Mouse (Mus musculus) spleen, postnatal 10 days (tissue): ENCODE measurements around the gene Trcg1.
"Not testable (repeated sequence)": the region's sequence is repeated elsewhere in the genome, so short reads cannot be mapped to it uniquely, and the experiment has no call there.

Experiments
- DNase-seq, 2 experiments: peaks; one replicate each; pipeline ENCODE4 v3.0.0; 2021 to 2022; ENCODE audit warnings: low spot score in 2 of 2

Trcg1 gene

GRCm38 (mm10) chr9:57236256-57236655 is at the start of gene Trcg1:
TSS of gene Trcg1 (plus strand) at chr9:57236556.
- DNase-seq, result no peak

GRCm38 (mm10) chr9:57196708-57197107 is 39.6 kb upstream of the Trcg1 start:
- DNase-seq, result no peak

DNA sequence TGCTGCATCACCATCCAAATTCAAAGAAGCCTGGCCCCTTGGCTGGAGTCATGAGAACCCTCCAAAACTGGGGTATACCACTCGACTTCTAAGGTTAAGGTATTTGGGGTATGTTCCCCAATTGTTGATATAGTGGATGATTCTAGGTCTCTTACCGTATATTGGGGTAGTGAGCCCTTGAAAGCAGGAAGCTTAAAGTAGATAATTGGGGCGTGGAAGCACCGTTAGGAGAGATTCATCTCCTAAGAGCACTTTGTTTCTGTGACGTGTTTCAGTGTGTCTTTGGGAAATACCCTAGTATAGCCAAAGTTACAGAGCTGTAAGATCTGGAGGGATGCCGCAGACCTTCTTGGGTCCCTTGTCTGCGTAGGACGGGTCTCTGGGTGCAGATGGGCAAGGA is 38.9 kb upstream of the Trcg1 start:
- no peak for DNase-seq

- DNase-seq, result no peak
Observed at GRCm38 (mm10) chr9:57202981-57203380, 33.4 kb upstream of the Trcg1 start.

DNA sequence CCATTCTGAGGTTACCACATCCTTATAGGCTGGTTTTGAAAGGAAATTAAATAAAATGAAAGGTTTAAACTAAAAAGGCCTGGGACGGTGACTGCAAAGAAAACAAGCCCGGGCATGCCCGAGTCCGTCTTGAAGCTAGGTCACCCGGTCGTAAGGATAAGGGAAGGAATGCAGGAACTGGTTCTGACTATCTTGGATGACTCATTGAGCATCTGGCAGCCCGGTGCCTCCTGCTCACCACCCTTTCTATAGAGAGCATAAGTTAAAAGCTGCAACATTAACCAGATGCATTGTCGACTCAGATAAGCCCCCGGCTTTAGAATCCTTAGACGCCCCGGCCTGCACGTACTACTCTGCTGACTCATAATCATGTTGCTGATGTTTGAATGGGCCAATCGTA is 32.8 kb upstream of the Trcg1 start:
- DNase-seq, result not testable (repeated sequence)

GRCm38 (mm10) chr9:57206896-57207295 is 29.5 kb upstream of the Trcg1 start:
- DNase-seq, result no peak

- DNase-seq, result peak in 1 of 2 experiments; percentile 64
Observed at GRCm38 (mm10) chr9:57209316-57209715, 27.0 kb upstream of the Trcg1 start.

DNA sequence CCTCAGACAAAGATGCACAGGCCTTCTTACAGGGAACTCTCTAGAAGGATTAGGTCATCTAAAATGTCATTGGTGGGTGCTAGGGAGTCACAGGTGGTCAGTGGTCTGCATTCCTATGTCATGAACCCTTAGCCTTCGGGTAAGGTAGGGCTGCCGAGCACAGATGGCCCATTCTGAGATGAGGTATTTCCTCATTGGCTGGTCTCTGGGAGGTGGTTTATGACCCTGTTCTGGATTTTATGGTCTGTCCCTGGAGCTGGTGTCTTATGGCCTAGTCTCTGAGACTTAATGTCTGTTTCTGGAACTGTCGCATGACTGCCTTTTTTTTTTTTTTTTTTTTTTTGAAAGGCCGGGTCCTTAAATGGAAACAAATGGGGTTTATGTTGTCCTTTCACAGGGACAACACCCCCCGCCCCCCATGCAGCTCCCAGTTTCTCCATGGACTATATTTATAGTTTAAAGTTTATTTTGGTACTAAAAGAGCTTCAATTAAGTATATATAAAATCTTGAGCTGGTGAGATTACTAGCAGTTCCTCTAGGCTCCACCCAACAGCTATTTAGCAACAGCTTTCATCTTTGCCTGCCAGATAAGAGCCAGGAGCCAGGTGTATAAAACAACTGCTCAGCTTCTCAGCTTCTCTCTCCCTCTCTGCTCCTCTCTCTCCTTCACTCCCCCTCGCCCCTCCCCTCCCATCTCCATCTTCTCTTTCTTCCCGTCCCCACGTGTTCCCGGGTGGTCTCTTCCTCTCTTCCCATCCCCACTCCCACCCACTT is 23.7 kb upstream of the Trcg1 start:
- no peak for DNase-seq

DNA sequence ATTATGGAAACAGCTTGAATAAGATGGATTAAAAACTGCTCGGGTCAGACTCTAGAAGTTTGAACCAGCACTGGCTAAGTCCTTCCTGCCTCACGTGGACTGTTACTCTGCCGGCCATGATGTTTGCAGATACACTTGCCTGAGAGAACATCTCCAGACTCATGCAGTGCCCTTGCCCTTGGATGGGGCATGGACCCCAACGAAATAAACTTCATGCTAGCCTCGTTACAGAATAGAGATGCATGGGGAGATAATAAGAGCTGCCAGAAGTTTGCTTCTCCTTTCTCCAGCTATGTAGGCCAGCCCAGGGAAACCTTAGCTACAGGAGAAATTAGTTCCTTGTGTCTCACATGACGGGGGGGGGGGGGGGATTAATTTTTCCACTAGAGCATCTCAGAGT is 21.9 kb upstream of the Trcg1 start:
- no peak for DNase-seq

- no peak for DNase-seq
Observed at GRCm38 (mm10) chr9:57217220-57217619, 19.1 kb upstream of the Trcg1 start.

- DNase-seq, result no peak
Observed at GRCm38 (mm10) chr9:57218776-57219175, 17.6 kb upstream of the Trcg1 start.

GRCm38 (mm10) chr9:57219511-57219910 is 16.8 kb upstream of the Trcg1 start:
- no peak for DNase-seq

- peak in 1 of 2 experiments; percentile 64 for DNase-seq
Observed at GRCm38 (mm10) chr9:57220356-57220755, 16.0 kb upstream of the Trcg1 start.

- DNase-seq, result no peak
Observed at GRCm38 (mm10) chr9:57223341-57223740, 13.0 kb upstream of the Trcg1 start.

DNA sequence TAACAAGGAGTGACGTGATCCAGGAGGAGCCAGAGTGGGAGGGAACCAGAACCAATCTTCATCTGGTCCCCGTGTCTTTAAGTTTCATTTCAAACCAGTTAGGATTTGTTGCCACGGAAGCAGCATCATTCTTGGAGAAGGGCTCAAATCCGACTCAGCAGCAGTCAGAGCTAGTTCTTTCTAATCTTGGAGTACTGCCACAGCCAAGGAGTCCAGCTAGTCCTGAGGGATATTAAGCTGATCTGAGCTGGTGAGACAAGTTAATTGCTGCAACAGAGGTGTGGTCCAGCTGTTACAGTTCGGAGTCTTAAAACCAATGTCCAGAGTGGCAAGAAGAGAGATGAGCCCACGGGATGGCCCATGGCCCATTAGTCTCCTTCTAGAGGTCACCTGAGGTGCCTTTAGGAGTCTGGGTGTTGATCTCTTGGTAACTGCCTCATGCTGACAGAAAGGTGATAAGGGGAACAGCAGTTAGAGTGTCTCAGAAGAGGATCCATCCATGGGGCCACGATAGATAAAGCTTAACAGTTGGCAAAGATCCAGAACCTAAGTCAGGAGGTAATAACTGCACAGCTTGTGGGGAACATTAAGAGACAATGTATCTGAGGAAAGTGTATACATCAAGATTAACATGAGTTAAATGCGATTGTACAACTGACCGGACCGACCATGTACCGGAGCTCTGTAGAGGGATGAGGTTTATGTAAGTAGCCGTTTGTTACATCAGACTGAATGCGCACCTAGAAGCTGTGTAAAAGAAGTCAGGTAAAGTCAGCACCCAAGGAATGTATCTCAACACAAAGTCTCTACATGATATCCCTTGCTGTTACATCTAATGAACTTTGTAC is 10.4 kb upstream of the Trcg1 start:
- no peak for DNase-seq

DNA sequence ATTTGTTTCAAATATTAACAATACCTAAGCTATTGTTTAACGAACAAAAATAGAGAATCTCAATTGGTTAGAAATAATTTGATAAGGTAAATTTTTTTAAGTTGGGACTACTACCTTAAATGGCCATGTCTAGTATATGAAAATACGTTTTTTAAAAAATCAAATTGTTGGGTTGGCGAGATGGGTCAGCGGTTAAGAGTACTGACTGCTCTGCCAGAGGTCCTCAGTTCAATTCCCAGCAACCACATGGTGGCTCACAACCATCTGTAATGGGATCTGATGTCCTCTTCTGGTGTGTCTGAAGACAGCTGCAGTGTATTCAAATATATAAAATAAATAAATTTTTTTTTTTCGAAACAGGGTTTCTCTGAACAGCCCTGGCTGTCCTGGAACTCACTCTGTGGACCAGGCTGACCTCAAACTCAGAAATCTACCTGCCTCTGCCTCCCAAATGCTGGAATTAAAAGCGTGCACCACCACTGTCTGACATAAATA is 9.7 kb upstream of the Trcg1 start:
- DNase-seq, result not testable (repeated sequence)

DNA sequence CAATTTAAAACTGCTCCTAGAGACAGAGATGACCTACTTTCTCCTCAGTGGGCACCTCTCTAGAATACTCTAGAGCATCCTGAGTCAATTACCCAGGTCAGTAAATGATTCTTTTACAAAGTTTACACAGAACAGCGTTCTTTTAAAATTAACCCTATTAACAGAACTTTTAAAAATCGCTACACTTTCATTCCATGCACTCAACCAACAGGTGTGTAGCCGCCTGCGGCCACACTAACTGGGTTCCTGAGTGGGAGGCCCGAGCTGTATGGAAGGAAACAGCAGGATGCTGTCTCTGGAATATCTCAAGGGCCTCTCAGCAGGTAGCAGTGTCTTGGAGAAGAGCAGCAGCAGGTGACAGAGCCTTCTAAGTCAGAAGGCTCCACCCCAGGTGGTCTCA is 9.2 kb upstream of the Trcg1 start:
- DNase-seq, result no peak

- DNase-seq, result no peak
Observed at GRCm38 (mm10) chr9:57228186-57228585, 8.2 kb upstream of the Trcg1 start.

- DNase-seq, result no peak
Observed at GRCm38 (mm10) chr9:57229726-57230125, 6.6 kb upstream of the Trcg1 start.

- DNase-seq, result no peak
Observed at GRCm38 (mm10) chr9:57230146-57230783, 6.1 kb upstream of the Trcg1 start.

DNA sequence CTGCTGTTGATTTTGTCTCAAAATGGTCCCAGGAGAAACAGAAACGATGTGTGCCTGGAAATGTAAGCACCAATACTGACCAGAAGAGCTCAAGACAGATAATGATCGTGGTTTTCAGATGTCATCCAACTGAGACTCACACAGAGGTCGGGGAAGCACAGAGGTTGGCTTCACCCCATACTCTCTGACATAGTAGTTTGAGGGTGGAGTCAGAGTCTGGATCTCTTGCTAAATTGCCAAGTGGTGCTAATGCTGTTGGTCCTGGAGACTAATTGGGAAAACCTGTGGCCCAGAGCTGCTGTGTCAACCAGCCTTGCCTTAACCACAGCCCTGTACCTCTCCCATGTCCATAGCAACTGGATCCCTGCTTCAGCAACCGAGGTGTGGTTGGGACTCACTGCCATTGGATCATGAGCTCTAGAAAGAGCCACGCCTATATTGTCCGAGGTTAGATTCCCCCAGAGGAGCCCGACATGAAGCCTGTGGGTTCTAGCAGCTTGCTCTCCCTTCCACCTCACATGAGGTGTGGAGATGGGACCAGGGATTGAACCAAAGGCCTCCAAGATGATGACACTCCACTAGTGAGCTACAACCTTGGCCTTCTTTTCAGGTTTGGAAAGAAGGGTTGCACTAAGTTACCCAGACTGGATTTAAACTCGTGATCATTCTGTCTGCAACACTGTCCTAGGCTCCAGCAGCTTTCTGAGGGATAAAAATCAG is 4.7 kb upstream of the Trcg1 start:
- DNase-seq, result no peak
